Mouse (Mus musculus): ENCODE data around the gene Prox1. TPM values are rescaled to one million over a fixed set of nuclear protein-coding genes. Genes with fewer than 3 reads are reported as not detected.

Gene Prox1
- total and polyA plus RNA-seq, 2 experiments: 20.1 to 23.0 TPM

DNA sequence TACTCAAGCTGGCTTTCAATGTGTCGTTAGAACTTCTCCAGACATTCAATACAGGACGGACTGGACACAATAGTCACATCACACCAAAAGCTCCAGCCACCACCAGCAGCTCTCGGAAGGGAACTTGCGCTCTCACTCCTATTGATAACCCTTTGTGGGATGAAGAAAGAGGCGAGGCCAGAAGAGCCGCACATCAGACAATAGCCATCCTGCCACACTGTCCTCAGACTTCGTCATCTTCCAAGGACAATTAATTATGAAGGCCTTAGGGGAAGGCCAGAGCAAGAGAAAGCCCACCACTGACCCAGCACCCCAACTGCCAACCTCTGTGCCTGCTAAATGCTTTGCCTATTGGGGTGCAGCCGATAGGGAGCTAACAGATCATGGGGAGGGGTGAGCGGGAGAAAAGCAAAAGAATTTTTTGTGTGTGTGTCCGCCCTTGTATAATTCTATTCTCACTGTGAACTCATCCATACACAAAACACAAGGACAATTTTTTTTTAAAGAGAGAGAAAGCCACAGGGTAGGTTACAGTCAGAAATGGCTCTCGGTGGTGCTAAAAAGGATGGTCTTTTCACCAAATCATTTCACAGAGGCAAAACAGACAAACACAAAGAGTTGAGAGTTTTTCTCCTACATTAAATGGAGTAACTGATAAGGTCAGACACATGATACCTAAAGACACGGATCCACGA lies 30.7 kb downstream of the Prox1 start:
- Histone ChIP-seq H3K27me3 (ENCODE audit: control insufficient read depth, insufficient read depth, low read length) (no peaks in the 10 kb centered on the region), H3K27ac (replicated peaks; ENCODE audit: insufficient read depth, low read depth, low read length) (no peak overlapping the region), H3K36me3 (ENCODE audit: control insufficient read depth, insufficient read depth, low read length) (peaks cover 84% of the 10 kb centered on the region), H3K4me1 (ENCODE audit: control insufficient read depth, insufficient read depth, low read length) (peaks cover 8% of the 10 kb centered on the region), H3K9ac (ENCODE audit: low read depth, low read length) (no peak overlapping the region), H3K79me2 (ENCODE audit: control insufficient read depth, insufficient read depth, low read length) (no peaks in the 10 kb centered on the region; the same call in 1 of the 2 replicates), H3K4me3 (ENCODE audit: insufficient read depth, low read depth, low read length) (no peak overlapping the region)
- 89% methylated on average over 13 of the region's 13 CpGs for WGBS
- TF ChIP-seq POLR2A (IDR thresholded peaks at IDR 0.05; ENCODE audit: extremely low read depth, insufficient read depth, low read length) (no peak), CTCF (IDR thresholded peaks at IDR 0.05; ENCODE audit: low read depth, low read length) (no peak)
- no peak for DNase-seq (ENCODE audit: extremely low read depth, low read depth, low spot score)

DNA sequence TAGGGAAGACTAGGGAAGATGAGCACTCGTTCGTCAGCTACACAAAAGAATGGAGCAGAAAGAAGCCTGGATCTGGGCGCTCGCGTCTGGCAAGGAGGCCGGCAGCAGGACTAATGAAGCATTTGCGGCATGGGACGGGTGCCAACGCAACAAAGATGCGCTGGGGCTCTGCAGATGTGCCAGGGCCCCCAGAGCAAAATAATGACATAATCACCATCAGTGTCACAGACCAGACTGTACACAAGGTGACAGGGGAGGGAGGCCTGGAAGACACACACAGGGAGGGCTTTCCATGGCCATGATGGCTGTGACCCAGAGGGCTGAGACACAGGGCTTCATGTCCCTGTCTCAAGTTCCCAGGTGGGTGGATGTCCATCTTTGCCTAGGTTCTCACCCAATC lies 32.6 kb downstream of the Prox1 start:
- Histone ChIP-seq H3K27me3 (ENCODE audit: control insufficient read depth, insufficient read depth, low read length) (no peaks in the 10 kb centered on the region), H3K9ac (ENCODE audit: low read depth, low read length) (no peak overlapping the region), H3K79me2 (ENCODE audit: control insufficient read depth, insufficient read depth, low read length) (no peaks in the 10 kb centered on the region; the same call in 1 of the 2 replicates), H3K36me3 (ENCODE audit: control insufficient read depth, insufficient read depth, low read length) (peaks cover 77% of the 10 kb centered on the region), H3K4me3 (ENCODE audit: insufficient read depth, low read depth, low read length) (no peak overlapping the region), H3K4me1 (ENCODE audit: control insufficient read depth, insufficient read depth, low read length) (peaks cover 25% of the 10 kb centered on the region), H3K27ac (replicated peaks; ENCODE audit: insufficient read depth, low read depth, low read length) (0 out of 2 replicates have a peak overlapping the region, but pooled peaks have one; percentile 13)
- WGBS: 85% methylated on average over 10 of the region's 10 CpGs
- TF ChIP-seq CTCF (IDR thresholded peaks at IDR 0.05; ENCODE audit: low read depth, low read length) (no peak), POLR2A (IDR thresholded peaks at IDR 0.05; ENCODE audit: extremely low read depth, insufficient read depth, low read length) (no peak)
- DNase-seq (ENCODE audit: extremely low read depth, low read depth, low spot score): no peak

DNA sequence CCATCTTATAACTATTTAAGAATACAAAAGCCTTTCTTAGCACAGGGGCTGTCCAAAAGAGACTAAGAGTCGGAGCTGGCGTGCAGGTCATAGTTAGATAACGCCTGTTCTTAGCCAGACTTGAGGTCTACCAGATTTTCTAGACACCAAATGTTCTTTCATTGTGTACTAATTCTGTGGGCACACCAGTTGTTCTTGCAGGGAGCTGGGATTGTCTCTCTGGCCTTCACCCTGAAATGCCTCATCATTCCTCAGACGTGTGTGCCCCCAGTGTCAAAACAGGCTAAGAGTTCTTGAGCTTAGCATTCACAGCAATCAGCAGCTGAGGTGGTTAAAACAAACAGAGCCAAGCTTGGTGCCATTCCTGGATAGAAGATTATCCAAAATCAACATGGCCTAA lies 37.6 kb downstream of the Prox1 start:
- no peak for DNase-seq (ENCODE audit: extremely low read depth, low read depth, low spot score)
- TF ChIP-seq CTCF (IDR thresholded peaks at IDR 0.05; ENCODE audit: low read depth, low read length): no peak
- TF ChIP-seq POLR2A (IDR thresholded peaks at IDR 0.05; ENCODE audit: extremely low read depth, insufficient read depth, low read length): no peak
- Histone ChIP-seq H3K36me3 (ENCODE audit: control insufficient read depth, insufficient read depth, low read length) (peaks cover 49% of the 10 kb centered on the region), H3K27ac (replicated peaks; ENCODE audit: insufficient read depth, low read depth, low read length) (peak overlapping the region; percentile 76), H3K4me3 (ENCODE audit: insufficient read depth, low read depth, low read length) (no peak overlapping the region), H3K79me2 (ENCODE audit: control insufficient read depth, insufficient read depth, low read length) (no peaks in the 10 kb centered on the region), H3K27me3 (ENCODE audit: control insufficient read depth, insufficient read depth, low read length) (no peaks in the 10 kb centered on the region), H3K4me1 (ENCODE audit: control insufficient read depth, insufficient read depth, low read length) (peaks cover 56% of the 10 kb centered on the region), H3K9ac (ENCODE audit: low read depth, low read length) (no peak overlapping the region)
- WGBS: 57% methylated on average over 4 of the region's 4 CpGs

DNA sequence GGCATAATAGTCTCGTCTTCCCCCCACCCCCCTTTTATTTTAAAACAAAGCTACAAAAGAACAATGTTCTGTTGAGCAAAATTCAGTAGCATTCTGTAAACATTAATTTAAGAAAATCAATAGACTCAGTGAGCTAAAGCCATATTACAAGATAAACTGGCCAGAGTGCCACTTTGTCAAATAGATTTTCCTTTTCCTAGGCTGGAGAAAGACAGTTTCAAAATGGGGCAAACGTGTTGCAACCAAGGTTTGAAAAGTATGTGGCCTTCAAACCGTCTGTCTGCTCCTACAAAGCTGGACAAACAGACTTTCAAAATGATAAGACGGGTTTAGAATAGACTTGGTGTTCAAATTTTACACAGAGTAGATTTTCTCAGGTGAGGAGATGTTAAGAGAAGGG lies 39.6 kb downstream of the Prox1 start:
- Histone ChIP-seq H3K36me3 (ENCODE audit: control insufficient read depth, insufficient read depth, low read length) (peaks cover 42% of the 10 kb centered on the region), H3K27ac (replicated peaks; ENCODE audit: insufficient read depth, low read depth, low read length) (peak overlapping the region; percentile 75), H3K27me3 (ENCODE audit: control insufficient read depth, insufficient read depth, low read length) (no peaks in the 10 kb centered on the region), H3K4me3 (ENCODE audit: insufficient read depth, low read depth, low read length) (no peak overlapping the region), H3K9ac (ENCODE audit: low read depth, low read length) (peak overlapping the region; percentile 5; the same call in 1 of the 2 replicates), H3K79me2 (ENCODE audit: control insufficient read depth, insufficient read depth, low read length) (no peaks in the 10 kb centered on the region), H3K4me1 (ENCODE audit: control insufficient read depth, insufficient read depth, low read length) (peaks cover 64% of the 10 kb centered on the region)
- no peak for TF ChIP-seq CTCF (IDR thresholded peaks at IDR 0.05; ENCODE audit: low read depth, low read length)
- TF ChIP-seq POLR2A (IDR thresholded peaks at IDR 0.05; ENCODE audit: extremely low read depth, insufficient read depth, low read length): no peak
- WGBS: 7% methylated on average over 4 of the region's 4 CpGs
- DNase-seq (ENCODE audit: extremely low read depth, low read depth, low spot score): peak; percentile 97

DNA sequence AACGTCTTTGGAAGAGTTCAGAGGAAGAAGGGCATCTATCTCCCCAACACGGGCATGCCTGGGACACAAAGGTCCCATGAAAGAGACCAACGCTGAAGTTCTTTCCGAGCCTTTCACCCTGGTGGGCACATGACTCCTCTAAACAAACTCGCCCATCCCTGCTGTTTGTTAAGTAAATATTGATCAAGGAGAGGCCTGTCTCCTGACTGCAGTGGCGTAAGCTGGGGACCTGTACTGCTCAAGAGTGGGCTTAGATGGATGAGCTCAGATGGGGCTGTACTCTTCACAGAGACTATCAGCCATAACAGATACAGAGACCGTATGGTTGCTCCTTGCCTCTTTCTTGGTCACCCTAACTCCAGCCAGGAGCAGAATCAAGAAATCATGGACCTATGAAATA lies 41.0 kb downstream of the Prox1 start:
- no peak overlapping the region for H3K4me3 ChIP-seq (ENCODE audit: insufficient read depth, low read depth, low read length)
- H3K27me3 ChIP-seq (ENCODE audit: control insufficient read depth, insufficient read depth, low read length): no peaks in the 10 kb centered on the region
- peak overlapping the region; percentile 6; the same call in 1 of the 2 replicates for H3K9ac ChIP-seq (ENCODE audit: low read depth, low read length)
- H3K4me1 ChIP-seq (ENCODE audit: control insufficient read depth, insufficient read depth, low read length): peaks cover 62% of the 10 kb centered on the region
- TF ChIP-seq CTCF (IDR thresholded peaks at IDR 0.05; ENCODE audit: low read depth, low read length) (no peak), POLR2A (IDR thresholded peaks at IDR 0.05; ENCODE audit: extremely low read depth, insufficient read depth, low read length) (no peak)
- H3K79me2 ChIP-seq (ENCODE audit: control insufficient read depth, insufficient read depth, low read length): no peaks in the 10 kb centered on the region
- H3K27ac ChIP-seq (replicated peaks; ENCODE audit: insufficient read depth, low read depth, low read length): peak overlapping the region; percentile 77
- H3K36me3 ChIP-seq (ENCODE audit: control insufficient read depth, insufficient read depth, low read length): peaks cover 39% of the 10 kb centered on the region
- 23% methylated on average over 7 of the region's 7 CpGs for WGBS
- DNase-seq (ENCODE audit: extremely low read depth, low read depth, low spot score): peak; percentile 81

DNA sequence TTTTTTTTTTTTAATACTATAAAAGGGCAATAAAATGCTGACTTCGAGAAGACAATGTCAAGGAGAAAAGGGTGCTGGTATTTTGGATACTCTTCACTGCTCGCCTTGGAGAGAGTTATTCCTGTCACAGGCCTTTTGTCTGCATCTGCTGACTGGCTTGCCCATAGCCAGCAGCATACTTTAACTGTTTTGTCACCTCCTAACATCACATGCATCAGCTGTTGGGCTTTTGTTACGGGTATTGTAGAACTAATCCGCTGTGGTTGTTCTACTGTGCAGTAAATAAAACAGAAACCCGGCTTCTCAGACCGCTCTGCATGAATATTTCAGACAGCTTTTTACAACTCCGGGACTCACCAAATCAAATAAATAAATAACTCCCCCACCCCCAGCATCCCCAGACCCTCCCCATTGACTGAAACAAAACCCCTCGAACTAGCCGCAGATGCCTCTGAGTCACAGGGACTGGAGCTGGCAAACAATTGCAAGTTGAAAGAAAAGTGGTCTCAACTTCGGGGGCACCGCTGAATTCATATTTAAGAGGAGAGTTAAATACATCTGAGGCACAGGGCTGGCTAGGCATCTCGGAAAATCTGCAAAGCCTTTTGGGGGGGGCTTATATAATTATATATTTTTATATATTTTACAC lies 41.7 kb downstream of the Prox1 start:
- WGBS: 68% methylated on average over 12 of the region's 12 CpGs
- H3K27ac ChIP-seq (replicated peaks; ENCODE audit: insufficient read depth, low read depth, low read length): peak overlapping the region; percentile 24

More for the DNA sequence above, 41.7 kb downstream of the Prox1 start:
- DNase-seq (ENCODE audit: extremely low read depth, low read depth, low spot score): no peak
- TF ChIP-seq CTCF (IDR thresholded peaks at IDR 0.05; ENCODE audit: low read depth, low read length): no peak
- no peak for TF ChIP-seq POLR2A (IDR thresholded peaks at IDR 0.05; ENCODE audit: extremely low read depth, insufficient read depth, low read length)
- Histone ChIP-seq H3K79me2 (ENCODE audit: control insufficient read depth, insufficient read depth, low read length) (no peaks in the 10 kb centered on the region), H3K36me3 (ENCODE audit: control insufficient read depth, insufficient read depth, low read length) (peaks cover 38% of the 10 kb centered on the region), H3K4me3 (ENCODE audit: insufficient read depth, low read depth, low read length) (no peak overlapping the region), H3K4me1 (ENCODE audit: control insufficient read depth, insufficient read depth, low read length) (peaks cover 55% of the 10 kb centered on the region), H3K9ac (ENCODE audit: low read depth, low read length) (no peak overlapping the region), H3K27me3 (ENCODE audit: control insufficient read depth, insufficient read depth, low read length) (no peaks in the 10 kb centered on the region)

Data from liver, adult 2 months (tissue).